Mouse (Mus musculus) CH12.LX (cell line): Measurements from ENCODE around the gene Keap1.

ENCODE experiments used
- CTCF ChIP-seq, 2 experiments: IDR thresholded peaks in 1 of 2; conservative IDR thresholded peaks in 1 of 2; 2 replicates each; pipeline ENCODE4 v1.5.1; 2011 to 2012; ENCODE audit warnings: low read depth in 2 of 2, low read length in 2 of 2, improper control_type of control experiment in 1 of 2, inconsistent platforms in 1 of 2, mild to moderate bottlenecking in 1 of 2, moderate library complexity in 1 of 2
- ETS1 ChIP-seq: conservative IDR thresholded peaks from 2 replicates; pipeline ENCODE4 v1.6.1; 2012; ENCODE audit warnings: low read depth, mild to moderate bottlenecking, inconsistent platforms, low read length, improper control_type of control experiment, moderate library complexity
- MAFK ChIP-seq: IDR thresholded peaks from 2 replicates; pipeline ENCODE4 v1.6.1; 2011; ENCODE audit warnings: low read length, improper control_type of control experiment; ENCODE audit not compliant: insufficient replicate concordance
- MAX ChIP-seq: IDR thresholded peaks from 2 replicates; pipeline ENCODE4 v1.6.1; 2011; ENCODE audit warnings: low read length, improper control_type of control experiment
- POLR2A ChIP-seq: IDR thresholded peaks from 2 replicates; pipeline ENCODE4 v1.6.1; 2011; ENCODE audit warnings: low read depth, mild to moderate bottlenecking, improper control_type of control experiment, low read length
- RAD21 ChIP-seq: IDR thresholded peaks from 2 replicates; pipeline ENCODE4 v1.6.1; 2011; ENCODE audit warnings: low read depth, mild to moderate bottlenecking, low read length, improper control_type of control experiment, moderate library complexity
- SIN3A ChIP-seq: IDR thresholded peaks from 2 replicates; pipeline ENCODE4 v1.6.1; 2012; ENCODE audit warnings: low read length, improper control_type of control experiment, inconsistent platforms
- SMC3 ChIP-seq: IDR thresholded peaks from 2 replicates; pipeline ENCODE4 v1.6.1; 2011; ENCODE audit warnings: low read depth, low read length, improper control_type of control experiment

GRCm38 (mm10) chr9:21277776-21278175 is 38.6 kb upstream of the Keap1 start:
- TF ChIP-seq CTCF (conservative IDR thresholded peaks at IDR 0.05 in 1 of 2, IDR thresholded peaks at IDR 0.05 in 1 of 2; ENCODE audit: low read depth in 2 of 2, low read length in 2 of 2) (no peak), SIN3A (no peak), MAX (no peak), POLR2A (no peak), RAD21 (no peak), MAFK (no peak), SMC3 (no peak), ETS1 (no peak)
